Mouse (Mus musculus): ENCODE data around the gene Samd5. TPM values are rescaled to one million over a fixed set of nuclear protein-coding genes. Genes with fewer than 3 reads are reported as not detected.

The Samd5 gene
- polyA plus RNA-seq, 1 experiment from 2014 or later, result 2.5 TPM

DNA sequence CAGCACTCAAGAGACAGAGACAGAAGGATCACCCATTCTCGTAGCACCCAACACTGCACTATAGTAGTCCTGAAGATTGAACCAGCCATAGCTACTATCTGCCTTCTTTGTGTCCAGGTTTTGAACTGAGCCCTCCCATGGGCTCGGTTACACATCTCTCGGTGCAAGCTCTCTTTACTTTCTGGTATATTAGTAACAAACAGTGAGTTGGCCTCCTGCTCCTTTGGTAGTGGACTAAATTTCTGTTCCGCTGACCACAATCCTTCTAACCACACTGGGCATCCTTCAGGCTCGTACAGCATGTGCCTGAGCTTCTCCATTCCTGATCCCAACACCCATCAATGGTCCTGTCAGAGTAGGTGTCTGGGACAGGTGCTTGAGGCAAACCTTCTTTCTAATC lies 2.3 kb downstream of the Samd5 start:
- WGBS, result 90% methylated on average over 5 of the region's 5 CpGs
- H3K27ac ChIP-seq (ENCODE audit: low read depth, low read length), result no peak overlapping the region
- no peaks in the 10 kb centered on the region for H3K36me3 ChIP-seq (ENCODE audit: control insufficient read depth, insufficient read depth, low read length)
- H3K27me3 ChIP-seq (replicated peaks; ENCODE audit: control insufficient read depth, insufficient read depth, low read length), result peaks cover 9% of the 10 kb centered on the region
- H3K9ac ChIP-seq (ENCODE audit: low read length), result no peak overlapping the region
- 0 out of 2 replicates have a peak, but pooled peaks cover 5% of the 10 kb centered on the region for H3K4me1 ChIP-seq (ENCODE audit: control insufficient read depth, insufficient read depth, low read length)
- no peak for ATAC-seq
- H3K9me3 ChIP-seq (replicated peaks; ENCODE audit: control insufficient read depth, low read length), result no peaks in the 10 kb centered on the region
- DNase-seq (ENCODE audit: low spot score), result no peak
- peak overlapping the region; percentile 95 for H3K4me2 ChIP-seq (ENCODE audit: low read length)
- peak overlapping the region; percentile 62; the same call in 1 of the 2 replicates for H3K4me3 ChIP-seq (ENCODE audit: low read depth, low read length)

DNA sequence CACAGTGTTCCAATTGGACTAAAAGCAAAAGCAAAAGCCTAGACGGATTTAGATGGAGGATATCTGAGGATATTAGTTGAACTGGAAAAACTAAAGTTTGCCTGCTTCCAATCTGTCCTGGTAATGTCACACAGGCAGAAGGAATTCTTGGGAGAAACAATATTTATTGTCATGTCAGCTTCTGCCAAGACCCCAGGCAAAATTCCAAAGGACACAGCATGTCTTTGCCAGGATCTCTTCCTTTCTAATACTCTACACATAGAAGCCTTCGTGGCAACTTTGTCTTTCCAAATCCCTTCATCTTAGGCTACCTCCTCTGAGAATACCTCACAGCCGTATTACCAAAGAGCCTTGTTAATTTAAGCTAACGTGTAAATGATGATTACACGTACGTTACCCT lies 4.7 kb downstream of the Samd5 start:
- Histone ChIP-seq H3K27me3 (replicated peaks; ENCODE audit: control insufficient read depth, insufficient read depth, low read length) (0 out of 2 replicates have a peak, but pooled peaks cover 2% of the 10 kb centered on the region), H3K4me1 (ENCODE audit: control insufficient read depth, insufficient read depth, low read length) (0 out of 2 replicates have a peak, but pooled peaks cover under 1% of the 10 kb centered on the region), H3K9ac (ENCODE audit: low read length) (no peak overlapping the region), H3K4me3 (ENCODE audit: low read depth, low read length) (no peak overlapping the region), H3K4me2 (ENCODE audit: low read length) (no peak overlapping the region), H3K27ac (ENCODE audit: low read depth, low read length) (no peak overlapping the region), H3K9me3 (replicated peaks; ENCODE audit: control insufficient read depth, low read length) (no peaks in the 10 kb centered on the region), H3K36me3 (ENCODE audit: control insufficient read depth, insufficient read depth, low read length) (no peaks in the 10 kb centered on the region)
- ATAC-seq (no peak), DNase-seq (ENCODE audit: low spot score) (no peak)
- 86% methylated on average over 6 of the region's 6 CpGs for WGBS

DNA sequence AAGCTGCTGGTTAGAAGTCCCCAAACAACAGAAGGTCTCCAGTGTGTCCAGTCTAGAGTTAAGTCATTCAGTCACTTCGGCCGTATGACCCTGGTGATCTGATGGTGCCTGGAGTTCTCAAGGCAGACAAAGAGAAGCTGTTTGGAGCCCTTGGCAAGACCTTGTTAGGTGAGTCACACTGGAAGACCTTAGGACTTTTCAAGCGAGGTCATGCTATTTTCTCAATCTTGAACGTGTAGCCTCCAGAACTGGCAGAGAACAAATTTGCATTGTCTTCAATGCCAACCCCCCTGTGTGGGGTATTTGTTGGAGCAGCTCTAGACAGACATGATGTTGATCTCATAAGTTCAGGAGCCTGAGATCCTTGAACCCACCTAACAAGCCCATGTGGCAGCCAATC lies 6.2 kb downstream of the Samd5 start:
- Histone ChIP-seq H3K4me2 (ENCODE audit: low read length) (no peak overlapping the region), H3K4me3 (ENCODE audit: low read depth, low read length) (no peak overlapping the region), H3K9ac (ENCODE audit: low read length) (no peak overlapping the region), H3K9me3 (replicated peaks; ENCODE audit: control insufficient read depth, low read length) (no peaks in the 10 kb centered on the region), H3K27me3 (replicated peaks; ENCODE audit: control insufficient read depth, insufficient read depth, low read length) (0 out of 2 replicates have a peak, but pooled peaks cover 2% of the 10 kb centered on the region), H3K27ac (ENCODE audit: low read depth, low read length) (no peak overlapping the region), H3K36me3 (ENCODE audit: control insufficient read depth, insufficient read depth, low read length) (no peaks in the 10 kb centered on the region), H3K4me1 (ENCODE audit: control insufficient read depth, insufficient read depth, low read length) (no peaks in the 10 kb centered on the region)
- WGBS, result 84% methylated on average over 4 of the region's 4 CpGs
- ATAC-seq, result no peak
- no peak for DNase-seq (ENCODE audit: low spot score)

DNA sequence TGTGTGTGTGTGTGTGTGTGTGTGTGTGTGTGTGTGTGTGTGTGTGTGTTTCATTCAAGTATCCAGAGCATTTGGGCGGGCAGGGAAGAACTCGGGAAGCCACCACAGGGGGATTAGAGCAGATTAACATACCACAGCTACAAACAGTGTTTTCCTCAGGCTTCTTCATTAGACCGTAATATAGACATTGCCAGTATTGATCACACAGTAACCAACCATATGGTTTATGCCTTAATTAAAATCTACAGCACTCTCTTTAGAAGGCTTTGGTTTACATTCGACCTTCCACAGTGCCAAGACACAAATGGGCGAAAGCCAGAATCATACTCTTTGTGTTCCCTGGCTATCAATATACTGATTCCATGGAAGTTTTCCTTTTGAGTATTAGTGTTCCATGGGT lies 22.1 kb downstream of the Samd5 start:
- H3K4me2 ChIP-seq (ENCODE audit: low read length), result no peak overlapping the region
- whole genome bisulfite sequencing, result 42% methylated on average over 5 of the region's 5 CpGs
- no peak overlapping the region for H3K4me3 ChIP-seq (ENCODE audit: low read depth, low read length)
- no peak overlapping the region for H3K27ac ChIP-seq (ENCODE audit: low read depth, low read length)
- H3K4me1 ChIP-seq (ENCODE audit: control insufficient read depth, insufficient read depth, low read length), result no peaks in the 10 kb centered on the region; the same call in 1 of the 2 replicates
- H3K36me3 ChIP-seq (ENCODE audit: control insufficient read depth, insufficient read depth, low read length), result no peaks in the 10 kb centered on the region
- H3K27me3 ChIP-seq (replicated peaks; ENCODE audit: control insufficient read depth, insufficient read depth, low read length), result no peaks in the 10 kb centered on the region
- peak; percentile 46 for DNase-seq (ENCODE audit: low spot score)
- ATAC-seq, result peak; percentile 53; the same call in 1 of the 2 replicates
- H3K9me3 ChIP-seq (replicated peaks; ENCODE audit: control insufficient read depth, low read length), result no peaks in the 10 kb centered on the region
- H3K9ac ChIP-seq (ENCODE audit: low read length), result no peak overlapping the region

DNA sequence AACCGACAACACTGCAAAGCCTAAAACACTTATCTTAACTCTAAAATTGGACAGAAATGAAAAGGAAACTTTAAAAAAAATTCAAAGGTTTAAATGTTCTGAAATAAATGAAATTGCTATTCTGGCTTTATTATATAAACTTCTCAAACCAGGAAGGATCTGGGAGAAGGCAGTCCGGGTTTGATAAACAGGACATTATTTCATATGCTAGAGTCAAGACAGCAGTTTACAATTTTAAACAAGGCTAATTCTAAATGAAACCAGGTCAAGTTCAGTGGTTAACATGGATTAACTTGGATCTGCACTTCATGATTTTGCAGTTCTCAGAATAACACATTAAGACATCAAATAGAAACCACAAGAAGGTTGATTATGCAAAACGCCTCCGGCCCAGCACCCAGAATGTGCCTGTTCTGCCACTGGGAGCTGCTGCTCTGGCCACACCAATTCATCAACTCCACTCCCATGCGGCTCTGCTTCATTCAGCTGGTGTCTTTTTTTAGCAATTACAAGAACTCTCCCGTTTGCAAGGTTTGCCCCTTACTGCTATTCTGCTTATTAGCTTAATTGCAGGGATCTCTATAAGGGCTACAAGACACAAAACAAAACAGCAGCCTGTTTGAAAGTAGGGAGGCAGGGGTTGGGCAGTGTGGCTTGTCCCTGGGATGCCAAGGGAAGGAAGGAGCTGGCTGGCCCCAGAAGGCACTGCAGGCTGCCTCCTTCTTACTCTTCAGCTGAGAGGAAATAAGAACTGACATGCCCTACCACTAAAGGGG lies 24.8 kb downstream of the Samd5 start:
- Histone ChIP-seq H3K9me3 (replicated peaks; ENCODE audit: control insufficient read depth, low read length) (no peaks in the 10 kb centered on the region), H3K4me3 (ENCODE audit: low read depth, low read length) (no peak overlapping the region), H3K9ac (ENCODE audit: low read length) (no peak overlapping the region), H3K4me1 (ENCODE audit: control insufficient read depth, insufficient read depth, low read length) (no peaks in the 10 kb centered on the region; the same call in 1 of the 2 replicates), H3K4me2 (ENCODE audit: low read length) (no peak overlapping the region), H3K27ac (ENCODE audit: low read depth, low read length) (no peak overlapping the region), H3K27me3 (replicated peaks; ENCODE audit: control insufficient read depth, insufficient read depth, low read length) (no peaks in the 10 kb centered on the region), H3K36me3 (ENCODE audit: control insufficient read depth, insufficient read depth, low read length) (no peaks in the 10 kb centered on the region)
- WGBS, result 18% methylated on average over 6 of the region's 6 CpGs
- DNase-seq (ENCODE audit: low spot score), result peak; percentile 74
- peak; percentile 75 for ATAC-seq

DNA sequence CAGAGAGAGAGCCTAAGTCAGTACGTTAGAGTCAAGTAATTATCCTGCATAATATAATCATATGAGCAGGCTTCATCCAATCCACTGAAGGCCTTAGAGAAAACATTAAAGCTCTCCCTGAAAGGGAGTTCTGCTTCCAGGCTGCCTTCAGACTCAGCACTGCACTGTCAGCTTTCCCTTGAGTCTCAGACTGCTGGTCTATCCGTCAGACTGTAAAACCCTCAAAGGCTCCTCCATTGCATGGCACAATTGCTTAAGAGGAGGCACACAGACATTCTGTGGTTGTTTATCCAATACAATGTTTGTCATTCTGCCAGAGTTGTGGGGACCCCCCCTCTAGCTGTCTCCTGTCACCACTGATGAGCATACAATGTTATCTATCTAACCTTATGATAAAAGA lies 26.5 kb downstream of the Samd5 start:
- DNase-seq (ENCODE audit: low spot score) (no peak), ATAC-seq (no peak)
- 50% methylated on average over 2 of the region's 2 CpGs for WGBS
- Histone ChIP-seq H3K9ac (ENCODE audit: low read length) (no peak overlapping the region), H3K27ac (ENCODE audit: low read depth, low read length) (no peak overlapping the region), H3K4me2 (ENCODE audit: low read length) (no peak overlapping the region), H3K4me1 (ENCODE audit: control insufficient read depth, insufficient read depth, low read length) (no peaks in the 10 kb centered on the region; the same call in 1 of the 2 replicates), H3K9me3 (replicated peaks; ENCODE audit: control insufficient read depth, low read length) (no peaks in the 10 kb centered on the region), H3K27me3 (replicated peaks; ENCODE audit: control insufficient read depth, insufficient read depth, low read length) (no peaks in the 10 kb centered on the region), H3K4me3 (ENCODE audit: low read depth, low read length) (no peak overlapping the region), H3K36me3 (ENCODE audit: control insufficient read depth, insufficient read depth, low read length) (no peaks in the 10 kb centered on the region)

DNA sequence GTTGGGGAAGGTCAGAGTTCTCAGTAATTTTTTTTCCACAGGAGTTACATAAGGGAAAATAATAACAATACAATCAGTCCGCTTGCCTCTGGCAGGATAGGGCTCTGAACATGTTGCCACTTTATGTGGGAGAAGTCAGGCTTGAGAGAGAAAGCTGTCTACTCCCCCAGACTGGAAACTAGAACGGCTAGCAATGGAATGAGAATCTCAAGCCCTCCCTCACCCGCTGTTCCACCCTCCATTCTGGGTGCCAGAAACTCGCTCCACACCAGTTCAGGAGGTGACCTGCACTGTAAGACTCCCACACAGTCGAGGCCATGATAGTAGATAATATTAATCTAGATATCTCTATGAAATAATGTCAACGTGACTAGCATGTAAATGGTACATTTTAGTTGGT lies 27.3 kb downstream of the Samd5 start:
- DNase-seq (ENCODE audit: low spot score) (no peak), ATAC-seq (no peak)
- H3K36me3 ChIP-seq (ENCODE audit: control insufficient read depth, insufficient read depth, low read length), result no peaks in the 10 kb centered on the region
- H3K27me3 ChIP-seq (replicated peaks; ENCODE audit: control insufficient read depth, insufficient read depth, low read length), result no peaks in the 10 kb centered on the region
- H3K4me2 ChIP-seq (ENCODE audit: low read length), result no peak overlapping the region
- H3K4me1 ChIP-seq (ENCODE audit: control insufficient read depth, insufficient read depth, low read length), result no peaks in the 10 kb centered on the region; the same call in 1 of the 2 replicates
- H3K9ac ChIP-seq (ENCODE audit: low read length), result no peak overlapping the region
- no peak overlapping the region for H3K27ac ChIP-seq (ENCODE audit: low read depth, low read length)
- WGBS, result 82% methylated on average over 6 of the region's 6 CpGs
- H3K9me3 ChIP-seq (replicated peaks; ENCODE audit: control insufficient read depth, low read length), result no peaks in the 10 kb centered on the region
- H3K4me3 ChIP-seq (ENCODE audit: low read depth, low read length), result no peak overlapping the region

DNA sequence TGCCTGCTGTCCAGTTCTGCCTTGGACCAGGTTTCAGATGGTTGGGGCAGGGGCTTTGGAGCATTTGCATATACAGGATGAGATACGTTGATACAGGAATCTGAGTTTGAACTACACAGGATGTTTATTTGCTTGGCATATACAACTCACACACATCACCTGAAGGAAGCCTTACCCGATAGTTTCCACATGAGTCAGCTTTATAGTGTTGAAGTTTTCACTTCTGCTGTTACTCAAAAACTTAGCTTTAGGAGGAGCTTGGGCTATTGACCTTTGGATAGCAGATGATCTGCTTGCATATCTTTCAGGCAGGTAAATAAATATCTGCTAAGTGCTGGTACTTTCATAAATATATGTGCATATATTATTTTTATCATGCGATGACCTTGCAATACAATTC lies 28.6 kb downstream of the Samd5 start:
- H3K9me3 ChIP-seq (replicated peaks; ENCODE audit: control insufficient read depth, low read length), result no peaks in the 10 kb centered on the region
- no peak overlapping the region for H3K27ac ChIP-seq (ENCODE audit: low read depth, low read length)
- no peaks in the 10 kb centered on the region for H3K27me3 ChIP-seq (replicated peaks; ENCODE audit: control insufficient read depth, insufficient read depth, low read length)
- no peak overlapping the region for H3K4me3 ChIP-seq (ENCODE audit: low read depth, low read length)
- DNase-seq (ENCODE audit: low spot score) (no peak), ATAC-seq (no peak)
- H3K4me1 ChIP-seq (ENCODE audit: control insufficient read depth, insufficient read depth, low read length), result no peaks in the 10 kb centered on the region; the same call in 1 of the 2 replicates
- 93% methylated on average over 3 of the region's 3 CpGs for WGBS
- H3K9ac ChIP-seq (ENCODE audit: low read length), result no peak overlapping the region
- H3K4me2 ChIP-seq (ENCODE audit: low read length), result no peak overlapping the region
- H3K36me3 ChIP-seq (ENCODE audit: control insufficient read depth, insufficient read depth, low read length), result no peaks in the 10 kb centered on the region

DNA sequence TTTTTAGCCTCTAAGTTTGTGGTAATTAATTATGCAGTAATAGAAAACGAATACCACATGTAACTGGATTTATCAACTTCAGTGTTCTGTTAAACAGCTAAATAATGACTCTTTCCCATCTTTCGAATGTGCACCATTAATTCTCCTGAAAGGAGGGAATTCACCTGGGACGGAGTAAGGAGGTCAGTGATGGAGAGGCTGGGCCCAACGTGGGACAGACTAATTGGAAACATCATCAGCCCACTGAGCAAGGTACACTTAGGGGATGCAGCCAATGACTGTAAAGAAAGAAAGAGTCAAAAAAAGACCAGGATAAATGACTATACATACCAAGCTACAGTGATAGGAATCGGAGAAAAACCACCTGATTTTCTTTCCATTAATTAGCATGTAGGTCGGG lies 31.5 kb downstream of the Samd5 start:
- H3K27ac ChIP-seq (ENCODE audit: low read depth, low read length), result no peak overlapping the region
- ATAC-seq, result no peak
- 81% methylated on average over 6 of the region's 6 CpGs for WGBS

More for the DNA sequence above, 31.5 kb downstream of the Samd5 start:
- Histone ChIP-seq H3K4me2 (ENCODE audit: low read length) (no peak overlapping the region), H3K4me3 (ENCODE audit: low read depth, low read length) (no peak overlapping the region), H3K9ac (ENCODE audit: low read length) (no peak overlapping the region), H3K9me3 (replicated peaks; ENCODE audit: control insufficient read depth, low read length) (no peaks in the 10 kb centered on the region), H3K4me1 (ENCODE audit: control insufficient read depth, insufficient read depth, low read length) (0 out of 2 replicates have a peak, but pooled peaks cover 3% of the 10 kb centered on the region), H3K27me3 (replicated peaks; ENCODE audit: control insufficient read depth, insufficient read depth, low read length) (no peaks in the 10 kb centered on the region), H3K36me3 (ENCODE audit: control insufficient read depth, insufficient read depth, low read length) (no peaks in the 10 kb centered on the region)
- no peak for DNase-seq (ENCODE audit: low spot score)
